Mouse (Mus musculus) thymus, adult 2 months (tissue): Measurements from ENCODE around the gene Gm17571.

Source experiments
- CTCF ChIP-seq: fragments of 200-500 bp; IDR thresholded peaks from 2 replicates; pipeline ENCODE4 v1.5.1; 2012; ENCODE audit warnings: mild to moderate bottlenecking, control low read depth, low read length, moderate library complexity, borderline replicate concordance; ENCODE audit not compliant: control insufficient read depth, poor library complexity, insufficient read depth; ENCODE audit errors: extremely low read depth
- POLR2A ChIP-seq: fragments of 200-500 bp; IDR thresholded peaks from 2 replicates; pipeline ENCODE4 v1.6.1; 2012; ENCODE audit warnings: mild to moderate bottlenecking, low read length, control low read depth, moderate library complexity; ENCODE audit not compliant: control insufficient read depth, poor library complexity, insufficient read depth; ENCODE audit errors: extremely low read depth

DNA sequence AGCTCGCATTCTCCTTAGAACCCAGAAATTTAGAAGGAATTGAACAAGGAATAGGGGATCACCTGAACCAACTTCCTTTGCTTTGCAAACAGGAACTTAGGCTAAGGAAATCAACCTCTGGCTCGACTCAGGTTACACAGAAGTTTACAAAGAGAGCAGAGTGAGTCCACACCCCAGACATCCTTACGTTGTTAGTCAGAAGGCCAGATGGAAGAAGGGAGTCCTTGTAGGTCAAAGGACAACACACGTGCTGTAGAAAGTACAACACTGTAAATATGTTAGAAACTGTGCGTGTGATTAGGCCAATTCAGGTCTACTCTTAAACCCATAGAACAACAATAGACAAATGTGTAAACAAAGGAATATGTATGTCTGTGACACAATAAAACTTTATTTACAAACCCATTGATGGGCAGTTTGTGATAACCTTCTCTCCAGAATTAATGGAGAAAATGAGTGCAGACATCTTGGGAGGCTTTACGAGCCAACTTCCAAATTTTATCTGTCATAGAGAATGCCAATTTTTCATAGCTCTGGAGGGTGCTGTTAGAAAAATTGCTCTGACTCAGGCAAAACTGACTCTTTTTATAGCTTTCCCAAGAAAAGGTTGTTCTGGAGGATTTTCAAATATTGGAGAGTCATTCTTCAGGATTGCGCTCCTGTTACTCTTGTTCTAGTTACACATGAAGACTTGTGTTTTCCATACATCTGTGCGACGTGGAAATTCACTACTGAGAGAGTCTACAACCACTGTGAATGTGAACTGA, 45.5 kb upstream of the Gm17571 start:
- TF ChIP-seq CTCF, result no peak
- TF ChIP-seq POLR2A, result no peak
